Mouse (Mus musculus): Measurements from ENCODE around the gene C3ar1. TPM values are rescaled to one million over a fixed set of nuclear protein-coding genes. Genes with fewer than 3 reads are reported as not detected.
A peak's percentile ranks its signal among the peaks of the same experiment; 100 is the strongest.

The C3ar1 gene
- polyA plus RNA-seq, 1 experiment from 2014 or later: 0.85 TPM

DNA sequence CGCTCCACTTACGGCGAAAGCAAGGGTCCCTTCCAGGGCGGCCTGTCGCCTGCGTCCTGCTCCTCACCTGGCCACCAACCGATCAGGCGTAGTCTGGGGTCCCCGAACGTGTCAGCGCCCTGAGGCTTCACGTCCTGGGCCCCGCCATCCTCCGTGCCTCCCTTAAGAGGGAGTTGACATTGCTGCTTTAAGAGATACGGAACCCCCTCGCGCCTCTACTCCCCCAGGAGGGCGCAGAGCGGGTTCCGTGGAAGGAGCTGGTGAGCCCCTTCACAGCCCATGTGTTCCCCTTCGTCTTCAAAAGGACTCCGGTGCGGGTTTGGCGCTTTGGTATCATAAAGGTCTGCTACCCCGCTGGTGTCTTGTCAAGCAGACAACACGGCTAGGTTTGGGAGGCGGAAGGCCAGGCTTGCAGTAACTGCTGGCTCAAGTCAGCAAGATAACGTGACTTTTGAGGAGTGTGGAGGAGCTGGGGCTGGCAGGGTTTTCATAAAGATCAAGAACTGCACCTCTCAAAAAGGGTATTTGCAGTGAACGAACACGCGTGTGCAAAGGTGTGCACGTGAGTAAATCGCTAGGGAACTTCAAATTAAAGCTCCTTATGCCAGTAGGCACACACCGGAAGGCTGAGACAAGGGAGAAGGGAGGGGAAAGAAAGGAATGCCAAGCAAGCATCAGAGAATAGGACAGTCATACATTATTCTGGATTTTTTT lies 54.0 kb downstream of the C3ar1 start:
- 2% methylated on average over 34 of the region's 34 CpGs for WGBS
- Histone ChIP-seq H3K36me3 (no peaks in the 10 kb centered on the region), H3K4me3 (peak overlapping the region; percentile 68), H3K4me1 (peaks cover 16% of the 10 kb centered on the region), H3K9me3 (no peaks in the 10 kb centered on the region), H3K27me3 (ENCODE audit: insufficient read depth, poor library complexity, severe bottlenecking) (peaks cover 9% of the 10 kb centered on the region; the same call in 1 of the 2 replicates), H3K27ac (peak overlapping the region; percentile 90)
- DNase-seq (ENCODE audit: low spot score): peak; percentile 86

DNA sequence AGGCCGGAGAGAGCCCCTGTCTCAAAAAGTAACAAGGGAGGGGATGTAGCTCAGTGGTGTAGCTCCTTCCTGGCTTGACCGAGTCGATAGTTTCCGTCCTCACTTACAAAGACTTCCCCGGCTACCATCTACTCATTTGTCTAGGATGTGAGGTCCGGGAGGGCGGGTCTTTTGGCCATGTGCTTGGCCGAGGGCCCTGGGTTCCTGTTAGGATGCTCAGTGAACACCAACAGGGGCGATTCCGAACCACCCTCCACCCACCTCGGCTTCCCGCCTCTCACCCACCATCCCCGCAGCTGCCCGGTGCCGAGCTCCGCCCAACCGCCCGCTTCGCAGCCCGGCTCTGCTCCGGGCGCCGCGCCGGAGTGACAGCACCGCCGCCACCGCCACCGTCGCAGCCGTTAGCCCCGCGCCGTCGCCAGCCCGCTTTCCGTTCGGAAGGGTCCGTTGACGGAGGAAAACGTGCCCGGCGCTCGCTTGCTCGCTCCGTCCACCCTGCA lies 54.6 kb downstream of the C3ar1 start, which contains the start of gene Slc2a3:
Slc2a3 (minus strand) TSS at position 340 of the 500 bp plus-strand sequence.
- H3K27me3 ChIP-seq (ENCODE audit: insufficient read depth, poor library complexity, severe bottlenecking): peaks cover 9% of the 10 kb centered on the region; the same call in 1 of the 2 replicates
- H3K27ac ChIP-seq: peak within 1 kb of the TSS; percentile 90
- H3K36me3 ChIP-seq: no peaks in the 10 kb centered on the region
- peak within 1 kb of the TSS; percentile 68 for H3K4me3 ChIP-seq
- H3K4me1 ChIP-seq: peaks cover 16% of the 10 kb centered on the region
- under 1% methylated on average over 46 of the region's 46 CpGs for WGBS
- no peaks in the 10 kb centered on the region for H3K9me3 ChIP-seq
- DNase-seq (ENCODE audit: low spot score): peak; percentile 88

DNA sequence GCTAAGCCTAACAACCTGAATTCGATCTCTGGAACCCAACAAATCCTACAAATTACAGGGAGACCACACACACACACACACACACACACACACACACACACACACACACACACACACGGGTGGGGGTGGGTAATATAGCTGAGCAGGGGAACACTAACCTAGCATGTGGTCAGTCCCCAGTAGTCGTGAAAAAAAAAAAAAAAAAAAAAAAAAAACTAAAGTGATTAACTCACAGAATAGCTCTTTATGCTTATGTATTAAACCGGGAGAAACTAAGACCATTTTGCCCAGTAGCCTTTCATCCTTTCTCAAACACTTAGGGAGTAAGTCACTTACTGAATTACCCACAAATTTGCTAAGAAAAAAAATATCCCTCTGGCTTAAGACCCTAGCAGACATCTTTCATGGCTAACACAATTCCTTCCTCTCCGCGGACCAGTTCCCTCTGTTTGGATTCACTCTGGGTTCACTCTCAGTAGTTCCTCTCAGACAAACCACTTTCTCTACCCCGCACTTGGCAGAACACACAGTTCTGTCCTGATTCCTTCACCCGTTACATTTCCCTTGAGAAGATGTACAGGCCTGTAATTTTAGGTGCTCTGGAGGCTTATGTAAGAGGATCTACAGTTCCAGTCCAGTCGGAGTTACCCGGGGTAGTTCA lies 55.2 kb downstream of the C3ar1 start:
- Histone ChIP-seq H3K27me3 (ENCODE audit: insufficient read depth, poor library complexity, severe bottlenecking) (peaks cover 9% of the 10 kb centered on the region; the same call in 1 of the 2 replicates), H3K4me3 (peak overlapping the region; percentile 68), H3K9me3 (no peaks in the 10 kb centered on the region), H3K36me3 (no peaks in the 10 kb centered on the region), H3K27ac (peak overlapping the region; percentile 90; the same call in 1 of the 2 replicates), H3K4me1 (peaks cover 16% of the 10 kb centered on the region)
- WGBS: 40% methylated on average over 10 of the region's 10 CpGs
- no peak for DNase-seq (ENCODE audit: low spot score)

Small RNAs within 50 kb of the gene (microRNA-seq; reads per million reads assigned to microRNA genes)
- gene Mir7231: not detected

Other genes with a start within 250 kb of the C3ar1 start
- gene Gdf3, start 246.1 kb downstream of the C3ar1 start, polyA plus RNA-seq (2016; fragmentation: Nextera tagmentation; extraction: Ambion mirVana): 0.06 and 1.1 TPM in 2 replicates
- gene Dppa3, start 229.8 kb downstream of the C3ar1 start, polyA plus RNA-seq (2016; fragmentation: Nextera tagmentation; extraction: Ambion mirVana): not detected in 2 replicates
- 0.20 and 0.57 TPM in 2 replicates for gene Nanog, start 148.7 kb downstream of the C3ar1 start, polyA plus RNA-seq (2016; fragmentation: Nextera tagmentation; extraction: Ambion mirVana)
- 55.8 and 85.3 TPM in 2 replicates for gene Slc2a3, start 54.5 kb downstream of the C3ar1 start, polyA plus RNA-seq (2016; fragmentation: Nextera tagmentation; extraction: Ambion mirVana)
- gene Foxj2, start 36.2 kb downstream of the C3ar1 start, polyA plus RNA-seq (2016; fragmentation: Nextera tagmentation; extraction: Ambion mirVana): 4.8 and 4.9 TPM in 2 replicates
- gene Necap1, start 18.3 kb upstream of the C3ar1 start, polyA plus RNA-seq (2016; fragmentation: Nextera tagmentation; extraction: Ambion mirVana): 61.5 and 70.6 TPM in 2 replicates
- gene Clec4a1, start 65.7 kb upstream of the C3ar1 start, polyA plus RNA-seq (2016; fragmentation: Nextera tagmentation; extraction: Ambion mirVana): 0.27 and 0.63 TPM in 2 replicates
- 0.11 TPM in 1 of 2 replicates, not detected in the other for gene Clec4a3, start 96.4 kb upstream of the C3ar1 start, polyA plus RNA-seq (2016; fragmentation: Nextera tagmentation; extraction: Ambion mirVana)
- gene Clec4a4, start 134.2 kb upstream of the C3ar1 start, polyA plus RNA-seq (2016; fragmentation: Nextera tagmentation; extraction: Ambion mirVana): not detected in 2 replicates
- gene Clec4b1, start 193.8 kb upstream of the C3ar1 start, polyA plus RNA-seq (2016; fragmentation: Nextera tagmentation; extraction: Ambion mirVana): not detected in 2 replicates

Measured in heart, embryonic 10.5 days (tissue).